Mouse (Mus musculus): ENCODE measurements around the gene Bmper. TPM values are rescaled to one million over a fixed set of nuclear protein-coding genes. Genes with fewer than 3 reads are reported as not detected.

Bmper gene
- polyA plus RNA-seq, 1 experiment from 2014 or later = 21.2 TPM

GRCm38 (mm10) chr9:23262851-23263250 lies 40.0 kb downstream of the Bmper start:
- H3K9ac ChIP-seq = no peak overlapping the region
- H3K27ac ChIP-seq = no peak overlapping the region
- H3K27me3 ChIP-seq = 0 out of 2 replicates have a peak, but pooled peaks cover 4% of the 10 kb centered on the region
- H3K9me3 ChIP-seq = peaks cover 4% of the 10 kb centered on the region
- no peaks in the 10 kb centered on the region for H3K4me1 ChIP-seq
- 73% methylated on average over 7 of the region's 7 CpGs for WGBS
- no peak overlapping the region for H3K4me2 ChIP-seq (replicated peaks)
- ATAC-seq (ENCODE audit: low FRiP score, low read depth) = no peak
- H3K4me3 ChIP-seq = no peak overlapping the region
- H3K36me3 ChIP-seq = peaks cover 9% of the 10 kb centered on the region

GRCm38 (mm10) chr9:23264471-23264870 lies 41.6 kb downstream of the Bmper start:
- H3K9me3 ChIP-seq = no peaks in the 10 kb centered on the region
- H3K4me1 ChIP-seq = no peaks in the 10 kb centered on the region
- no peak overlapping the region for H3K9ac ChIP-seq
- WGBS = 87% methylated on average over 4 of the region's 4 CpGs
- H3K27ac ChIP-seq = no peak overlapping the region
- H3K4me3 ChIP-seq = no peak overlapping the region
- 0 out of 2 replicates have a peak, but pooled peaks cover 4% of the 10 kb centered on the region for H3K27me3 ChIP-seq
- no peak for ATAC-seq (ENCODE audit: low FRiP score, low read depth)
- H3K36me3 ChIP-seq = peaks cover 4% of the 10 kb centered on the region; the same call in 1 of the 2 replicates
- H3K4me2 ChIP-seq (replicated peaks) = no peak overlapping the region

GRCm38 (mm10) chr9:23268609-23269008 lies 45.7 kb downstream of the Bmper start:
- ATAC-seq (ENCODE audit: low FRiP score, low read depth) = no peak
- Histone ChIP-seq H3K9me3 (no peaks in the 10 kb centered on the region), H3K4me3 (no peak overlapping the region), H3K36me3 (no peaks in the 10 kb centered on the region), H3K27me3 (peaks cover 4% of the 10 kb centered on the region; the same call in 1 of the 2 replicates), H3K4me1 (no peaks in the 10 kb centered on the region), H3K4me2 (replicated peaks) (no peak overlapping the region), H3K27ac (no peak overlapping the region), H3K9ac (no peak overlapping the region)
- 66% methylated on average over 7 of the region's 7 CpGs for WGBS

DNA sequence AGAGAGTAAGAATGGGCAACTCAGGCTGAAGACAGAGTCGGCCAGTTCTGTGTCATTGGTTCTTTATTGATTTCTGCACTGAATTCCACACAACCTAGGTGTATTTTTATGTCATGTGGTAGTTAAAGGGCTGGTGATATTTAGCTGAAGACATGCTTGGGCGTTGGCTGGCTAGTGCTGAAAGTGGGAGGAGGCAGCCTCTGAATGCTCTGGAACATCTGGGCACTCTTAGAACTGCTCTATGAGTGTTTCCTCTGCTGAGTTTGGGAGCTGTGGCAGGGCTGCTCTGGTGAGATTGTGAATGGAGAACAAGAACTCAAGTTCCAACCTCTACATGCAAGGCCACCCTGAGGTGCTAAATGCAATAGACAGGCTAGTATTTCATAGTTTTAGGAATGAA lies 46.2 kb downstream of the Bmper start:
- ATAC-seq (ENCODE audit: low FRiP score, low read depth) = no peak
- WGBS = 60% methylated on average over 2 of the region's 2 CpGs
- Histone ChIP-seq H3K9me3 (no peaks in the 10 kb centered on the region), H3K4me3 (no peak overlapping the region), H3K27me3 (peaks cover 4% of the 10 kb centered on the region; the same call in 1 of the 2 replicates), H3K4me1 (peaks cover 2% of the 10 kb centered on the region; the same call in 1 of the 2 replicates), H3K36me3 (no peaks in the 10 kb centered on the region), H3K4me2 (replicated peaks) (no peak overlapping the region), H3K27ac (no peak overlapping the region), H3K9ac (no peak overlapping the region)

- H3K4me3 ChIP-seq = no peak overlapping the region
- no peaks in the 10 kb centered on the region for H3K36me3 ChIP-seq
- H3K9ac ChIP-seq = no peak overlapping the region
- 60% methylated on average over 4 of the region's 4 CpGs for WGBS
- peaks cover 10% of the 10 kb centered on the region for H3K4me1 ChIP-seq
- H3K27ac ChIP-seq = no peak overlapping the region
- no peak for ATAC-seq (ENCODE audit: low FRiP score, low read depth)
- H3K9me3 ChIP-seq = no peaks in the 10 kb centered on the region
- H3K27me3 ChIP-seq = no peaks in the 10 kb centered on the region; the same call in 1 of the 2 replicates
- no peak overlapping the region for H3K4me2 ChIP-seq (replicated peaks)
These were observed 53.4 kb downstream of the Bmper start for GRCm38 (mm10) chr9:23276244-23276643.

DNA sequence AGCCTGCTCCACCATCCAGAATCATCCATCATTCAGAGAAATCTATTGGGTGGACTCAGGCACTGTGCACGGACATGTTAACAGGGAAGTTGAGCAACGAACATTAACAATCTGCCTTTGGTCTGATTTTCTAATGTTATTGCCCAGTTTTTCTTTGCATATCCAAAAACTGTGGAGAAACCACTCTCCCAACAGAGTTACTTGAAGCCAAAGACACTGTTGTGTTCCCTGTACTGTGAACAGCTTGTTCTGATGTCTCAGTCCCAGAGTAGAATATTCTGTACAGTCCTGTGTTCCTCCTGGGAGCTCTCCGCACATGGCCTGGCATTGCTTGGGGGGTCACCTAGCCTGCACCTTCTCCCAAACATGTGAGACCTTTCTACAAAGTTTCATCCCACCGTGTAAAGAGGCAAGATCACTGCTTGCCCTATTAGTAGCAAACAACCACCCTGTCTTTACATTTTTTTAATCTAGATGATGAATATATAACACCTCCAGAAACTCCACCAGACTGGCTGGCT lies 62.1 kb downstream of the Bmper start:
- H3K27me3 ChIP-seq = no peaks in the 10 kb centered on the region
- H3K4me2 ChIP-seq (replicated peaks) = no peak overlapping the region
- no peak overlapping the region for H3K9ac ChIP-seq
- H3K27ac ChIP-seq = no peak overlapping the region
- H3K4me3 ChIP-seq = no peak overlapping the region
- 76% methylated on average over 4 of the region's 4 CpGs for WGBS
- H3K4me1 ChIP-seq = peaks cover 5% of the 10 kb centered on the region; the same call in 1 of the 2 replicates
- no peaks in the 10 kb centered on the region for H3K36me3 ChIP-seq
- no peaks in the 10 kb centered on the region for H3K9me3 ChIP-seq
- no peak for ATAC-seq (ENCODE audit: low FRiP score, low read depth)

DNA sequence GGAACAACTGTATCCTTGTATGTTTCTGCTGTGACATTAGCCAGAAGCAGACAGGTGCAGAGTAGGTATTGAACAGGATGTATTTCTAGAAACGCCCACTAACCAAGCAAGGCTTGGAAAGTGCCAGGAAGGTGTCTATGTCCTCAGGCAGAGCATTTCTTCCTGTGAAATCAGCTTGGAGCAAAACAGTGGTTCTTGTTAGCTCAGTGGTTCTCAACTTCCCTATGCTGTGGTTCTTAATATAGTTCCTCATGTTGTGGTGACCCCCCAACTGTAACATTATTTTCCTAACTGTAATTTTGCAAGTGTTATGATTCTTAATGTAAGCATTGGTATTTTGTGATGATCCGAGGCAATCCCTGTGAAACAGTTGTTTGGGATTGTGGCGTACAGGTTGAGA lies 70.7 kb downstream of the Bmper start:
- H3K36me3 ChIP-seq = no peaks in the 10 kb centered on the region
- H3K4me3 ChIP-seq = no peak overlapping the region
- ATAC-seq (ENCODE audit: low FRiP score, low read depth) = no peak
- H3K4me1 ChIP-seq = peaks cover 14% of the 10 kb centered on the region
- H3K9me3 ChIP-seq = no peaks in the 10 kb centered on the region
- no peak overlapping the region for H3K27ac ChIP-seq
- 84% methylated on average over 3 of the region's 3 CpGs for WGBS
- H3K9ac ChIP-seq = no peak overlapping the region
- H3K27me3 ChIP-seq = peaks cover 10% of the 10 kb centered on the region; the same call in 1 of the 2 replicates
- H3K4me2 ChIP-seq (replicated peaks) = no peak overlapping the region

DNA sequence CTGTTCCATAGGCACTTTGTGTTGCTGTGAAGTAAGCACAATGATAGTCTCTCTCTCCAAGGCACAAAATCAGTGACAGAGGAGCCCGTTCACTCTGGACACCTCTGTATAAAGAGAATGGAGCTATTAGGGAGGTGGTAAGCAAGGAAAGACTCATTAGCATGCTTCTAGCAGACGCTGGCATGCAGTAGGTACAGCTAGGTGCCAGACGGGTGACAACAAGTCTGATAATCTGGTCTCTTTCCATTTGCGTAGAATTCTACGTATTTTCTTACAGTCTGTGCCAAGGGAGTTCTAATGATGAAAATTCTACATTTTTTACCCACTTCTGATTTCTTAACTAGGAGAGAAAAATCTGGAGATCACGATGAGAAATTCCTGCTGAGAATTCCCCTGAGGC lies 72.7 kb downstream of the Bmper start:
- Histone ChIP-seq H3K36me3 (no peaks in the 10 kb centered on the region), H3K27me3 (peaks cover 27% of the 10 kb centered on the region; the same call in 1 of the 2 replicates), H3K9ac (no peak overlapping the region), H3K4me3 (no peak overlapping the region), H3K4me2 (replicated peaks) (no peak overlapping the region), H3K9me3 (no peaks in the 10 kb centered on the region), H3K4me1 (peaks cover 20% of the 10 kb centered on the region), H3K27ac (no peak overlapping the region)
- no peak for ATAC-seq (ENCODE audit: low FRiP score, low read depth)
- WGBS = 77% methylated on average over 6 of the region's 6 CpGs

DNA sequence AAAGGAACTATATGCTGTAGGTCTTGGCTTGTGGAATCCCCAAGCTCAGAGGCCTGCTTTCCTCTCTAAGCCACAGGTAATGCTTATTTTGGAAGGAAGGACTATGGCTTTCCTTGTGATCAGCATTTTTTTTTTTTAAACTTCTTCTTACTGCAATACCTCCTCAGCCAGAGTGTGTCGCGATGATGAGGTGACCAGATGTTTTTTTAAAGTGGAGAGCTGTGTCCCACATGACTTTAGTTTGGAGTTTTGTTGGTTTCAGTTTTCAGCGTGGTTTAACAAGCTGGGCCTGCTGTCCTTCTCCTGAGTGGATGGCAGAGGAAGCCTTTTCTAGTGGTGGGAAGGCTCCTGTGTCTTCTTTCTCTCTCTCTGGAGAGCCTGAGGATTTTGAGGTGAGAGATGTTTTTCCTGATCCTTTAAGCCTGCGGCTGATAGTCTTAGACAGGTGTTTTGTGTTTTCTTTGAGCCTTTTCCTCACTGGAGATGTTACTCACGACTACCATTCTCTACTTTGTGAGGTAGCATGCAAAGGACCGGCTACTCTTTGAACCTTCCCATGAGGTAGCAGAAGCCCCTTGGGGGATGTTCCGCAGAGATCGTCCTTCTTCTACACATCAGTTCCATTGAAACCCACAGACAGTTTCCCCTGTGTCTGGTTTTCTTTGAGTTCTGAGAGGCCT lies 74.8 kb downstream of the Bmper start:
- Histone ChIP-seq H3K27me3 (peaks cover 45% of the 10 kb centered on the region), H3K27ac (peak overlapping the region; percentile 28; the same call in 1 of the 2 replicates)
- WGBS = 52% methylated on average over 8 of the region's 8 CpGs

DNA sequence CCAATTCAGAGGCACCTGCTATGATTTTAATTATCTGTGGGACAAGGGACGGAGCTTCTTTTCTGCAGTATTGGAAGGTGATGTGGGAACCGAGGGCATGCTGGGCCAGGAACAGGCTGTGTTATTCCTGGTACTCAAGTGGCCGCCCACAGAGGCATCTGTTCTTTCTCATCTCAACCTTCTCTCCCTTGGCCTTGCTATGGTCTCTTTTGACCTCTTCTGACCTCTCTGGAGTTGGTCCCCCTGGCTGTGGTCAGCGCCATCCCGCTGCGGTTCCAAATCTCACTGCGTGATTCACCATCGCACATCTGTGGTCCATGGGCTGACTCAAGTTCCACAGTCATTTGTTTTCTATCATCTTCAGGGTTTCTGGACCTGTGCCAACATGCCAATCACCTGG lies 77.5 kb downstream of the Bmper start:
- Histone ChIP-seq H3K4me3 (no peak overlapping the region), H3K9me3 (no peaks in the 10 kb centered on the region), H3K27ac (no peak overlapping the region), H3K27me3 (peaks cover 56% of the 10 kb centered on the region), H3K4me2 (replicated peaks) (no peak overlapping the region), H3K9ac (no peak overlapping the region), H3K4me1 (peaks cover 20% of the 10 kb centered on the region), H3K36me3 (no peaks in the 10 kb centered on the region)
- 75% methylated on average over 8 of the region's 8 CpGs for WGBS
- ATAC-seq (ENCODE audit: low FRiP score, low read depth) = no peak

More for the DNA sequence above, 74.8 kb downstream of the Bmper start:
- Histone ChIP-seq H3K4me2 (replicated peaks) (no peak overlapping the region), H3K4me3 (no peak overlapping the region), H3K9ac (no peak overlapping the region), H3K9me3 (no peaks in the 10 kb centered on the region), H3K36me3 (no peaks in the 10 kb centered on the region), H3K4me1 (peaks cover 20% of the 10 kb centered on the region)
- peak; percentile 74 for ATAC-seq (ENCODE audit: low FRiP score, low read depth)

- no peaks in the 10 kb centered on the region for H3K36me3 ChIP-seq
- no peaks in the 10 kb centered on the region for H3K9me3 ChIP-seq
- WGBS = 37% methylated on average over 4 of the region's 4 CpGs
- no peak overlapping the region for H3K4me3 ChIP-seq
- H3K4me1 ChIP-seq = peaks cover 4% of the 10 kb centered on the region; the same call in 1 of the 2 replicates
- ATAC-seq (ENCODE audit: low FRiP score, low read depth) = no peak
- no peak overlapping the region for H3K27ac ChIP-seq
- H3K27me3 ChIP-seq = peaks cover 72% of the 10 kb centered on the region
- no peak overlapping the region for H3K9ac ChIP-seq
- H3K4me2 ChIP-seq (replicated peaks) = no peak overlapping the region
These were observed 82.8 kb downstream of the Bmper start for GRCm38 (mm10) chr9:23305681-23306080.

DNA sequence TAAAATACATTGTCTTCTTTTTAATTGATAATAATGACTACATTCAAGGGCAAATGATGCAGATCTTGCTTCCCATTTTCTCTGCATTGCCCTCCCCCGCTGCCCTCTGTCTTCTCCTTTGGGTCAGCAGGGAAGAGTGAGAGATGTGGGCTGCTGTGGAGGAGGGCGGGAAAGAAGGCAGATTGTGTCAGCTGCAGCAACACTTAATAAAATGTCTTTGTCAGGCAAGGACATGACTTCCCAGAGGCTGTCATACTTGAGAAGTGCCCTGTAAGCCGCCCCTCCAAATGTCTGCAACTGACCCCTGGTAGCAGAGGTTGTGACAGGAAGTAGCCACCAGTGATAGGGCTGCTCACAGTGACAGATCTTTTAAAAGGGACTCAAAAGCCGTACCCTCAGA lies 83.3 kb downstream of the Bmper start:
- 68% methylated on average over 4 of the region's 4 CpGs for WGBS

More for the DNA sequence above, 83.3 kb downstream of the Bmper start:
- Histone ChIP-seq H3K4me1 (peaks cover 8% of the 10 kb centered on the region; the same call in 1 of the 2 replicates), H3K9me3 (no peaks in the 10 kb centered on the region), H3K27ac (no peak overlapping the region), H3K9ac (no peak overlapping the region), H3K36me3 (no peaks in the 10 kb centered on the region), H3K27me3 (peaks cover 72% of the 10 kb centered on the region), H3K4me3 (no peak overlapping the region), H3K4me2 (replicated peaks) (no peak overlapping the region)
- ATAC-seq (ENCODE audit: low FRiP score, low read depth) = no peak

All from limb, embryonic 13.5 days (tissue).